Mouse (Mus musculus) C2C12 (cell line): ENCODE data around the gene Hapln3. TPM values are rescaled to one million over a fixed set of nuclear protein-coding genes. Genes with fewer than 3 reads are reported as not detected.

ENCODE experiments used
- H3K27me3 ChIP-seq: one replicate; pipeline ENCODE4 v1.6.1; 2011; ENCODE audit not compliant: control insufficient read depth, insufficient read depth, insufficient read length
- H3K36me3 ChIP-seq: one replicate; pipeline ENCODE4 v1.6.1; 2011; ENCODE audit not compliant: control insufficient read depth, insufficient read depth
- H3K4me3 ChIP-seq: one replicate; pipeline ENCODE4 v1.5.1; 2011; ENCODE audit warnings: mild to moderate bottlenecking, control low read depth; ENCODE audit not compliant: poor library complexity, insufficient read depth, severe bottlenecking
- H3K79me2 ChIP-seq: one replicate; pipeline ENCODE4 v1.6.1; 2011; ENCODE audit not compliant: control insufficient read depth, insufficient read depth
- H3K79me3 ChIP-seq: one replicate; pipeline ENCODE4 v1.6.1; 2011; ENCODE audit warnings: low read depth, control low read depth
- H3ac ChIP-seq: one replicate; pipeline ENCODE3; 2011; ENCODE audit warnings: low read depth; ENCODE audit not compliant: control insufficient read depth, insufficient read length
- CEBPB ChIP-seq: IDR thresholded peaks from one replicate; pipeline ENCODE4 v1.6.1; 2011; ENCODE audit warnings: low read depth, mild to moderate bottlenecking, control low read depth, moderate library complexity
- CTCF ChIP-seq: IDR thresholded peaks from one replicate; pipeline ENCODE4 v1.5.1; 2011; ENCODE audit not compliant: control insufficient read depth, insufficient read depth, insufficient read length
- FOSL1 ChIP-seq: IDR thresholded peaks from one replicate; pipeline ENCODE4 v1.8.0; 2011; ENCODE audit warnings: mild to moderate bottlenecking, low read length; ENCODE audit not compliant: poor library complexity, insufficient read depth, severe bottlenecking
- MAX ChIP-seq: IDR thresholded peaks from one replicate; pipeline ENCODE4 v1.6.1; 2011; ENCODE audit warnings: mild to moderate bottlenecking, control low read depth
- MYOD1 ChIP-seq: IDR thresholded peaks from one replicate; pipeline ENCODE4 v1.6.1; 2011; ENCODE audit warnings: low read depth; ENCODE audit not compliant: control insufficient read depth, insufficient read length
- MYOG ChIP-seq: IDR thresholded peaks from one replicate; pipeline ENCODE4 v1.6.1; 2011; ENCODE audit not compliant: control insufficient read depth, insufficient read length; ENCODE audit errors: extremely low read depth
- USF1 ChIP-seq: IDR thresholded peaks from one replicate; pipeline ENCODE4 v1.6.1; 2011; ENCODE audit warnings: low read depth, mild to moderate bottlenecking, control low read depth, moderate library complexity
- polyA plus RNA-seq: library from polyadenylated mRNA; unstranded; fragments of >200 nt; fragmentation: generic; extraction: Trizol; gene quantifications from one replicate; pipeline ENCODE4 v1.2.1, GENCODE M21; 2012; ENCODE audit warnings: missing spikeins

Gene Hapln3
- polyA plus RNA-seq, 1 experiment = 0.18 TPM

DNA sequence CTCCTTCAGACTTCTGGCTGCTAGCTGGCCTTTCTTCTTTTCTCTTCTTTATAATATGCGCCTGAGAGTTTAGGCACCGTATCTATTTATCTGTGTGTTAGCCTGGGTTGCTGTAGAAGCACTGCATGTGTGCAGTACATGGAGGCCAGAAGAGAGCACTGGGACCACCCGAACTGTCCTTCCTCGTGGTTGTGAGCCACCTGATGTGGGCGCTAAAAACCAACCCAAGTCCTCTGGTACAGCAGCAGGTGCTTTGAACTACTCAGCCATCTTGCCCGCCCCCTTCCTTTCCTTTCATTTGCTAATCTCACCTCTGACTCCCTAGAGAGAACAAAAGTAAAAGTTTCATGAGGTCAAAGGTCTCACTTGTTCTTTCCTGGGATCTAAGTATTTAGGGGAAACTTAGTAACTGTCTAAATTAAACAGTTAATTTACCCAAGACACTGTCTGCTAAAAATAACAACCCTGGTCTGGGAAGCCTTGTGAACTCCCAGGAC is 8.6 kb upstream of the Hapln3 start:
- Histone ChIP-seq H3K79me3 (no peaks in the 10 kb centered on the region), H3K36me3 (peaks cover 48% of the 10 kb centered on the region), H3K27me3 (no peaks in the 10 kb centered on the region), H3K4me3 (no peak overlapping the region), H3ac (no peak overlapping the region), H3K79me2 (no peaks in the 10 kb centered on the region)
- TF ChIP-seq CEBPB (no peak), MYOG (no peak), CTCF (no peak), FOSL1 (no peak), MYOD1 (no peak), MAX (no peak)

DNA sequence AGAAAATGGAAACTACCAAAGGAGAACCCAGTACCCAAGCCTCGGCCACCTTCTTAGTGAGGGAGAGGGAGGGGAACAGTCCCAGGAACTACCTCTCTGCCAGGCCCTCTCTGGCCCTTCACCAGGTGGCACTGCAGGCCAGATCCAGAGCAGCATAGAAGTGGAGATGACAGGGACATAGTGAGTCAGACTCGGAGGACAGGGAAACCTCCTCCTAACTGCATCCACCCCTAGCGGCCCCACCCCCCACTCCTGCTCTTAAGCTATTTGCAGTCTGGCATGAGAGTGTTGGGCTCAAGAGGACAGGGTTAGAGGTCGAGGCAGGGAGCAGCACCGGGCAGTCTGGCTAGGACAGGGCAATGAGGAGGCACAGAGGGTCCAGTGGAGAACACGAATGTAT is 2.6 kb upstream of the Hapln3 start:
- no peaks in the 10 kb centered on the region for H3K79me3 ChIP-seq
- no peak overlapping the region for H3ac ChIP-seq
- no peaks in the 10 kb centered on the region for H3K27me3 ChIP-seq
- TF ChIP-seq CEBPB (no peak), MYOD1 (no peak), CTCF (no peak), MYOG (no peak), MAX (no peak), FOSL1 (no peak), USF1 (no peak)
- H3K36me3 ChIP-seq = peaks cover 24% of the 10 kb centered on the region
- no peak overlapping the region for H3K4me3 ChIP-seq
- no peaks in the 10 kb centered on the region for H3K79me2 ChIP-seq

GRCm38 (mm10) chr7:79130385-79130784 is 433 bp downstream of the Hapln3 start:
- Histone ChIP-seq H3K36me3 (peaks cover 4% of the 10 kb centered on the region), H3K79me3 (no peaks in the 10 kb centered on the region), H3K27me3 (no peaks in the 10 kb centered on the region), H3K4me3 (no peak overlapping the region), H3ac (no peak overlapping the region), H3K79me2 (no peaks in the 10 kb centered on the region)
- TF ChIP-seq MYOG (no peak), USF1 (no peak), MYOD1 (no peak), CEBPB (no peak), FOSL1 (no peak), CTCF (no peak), MAX (no peak)

DNA sequence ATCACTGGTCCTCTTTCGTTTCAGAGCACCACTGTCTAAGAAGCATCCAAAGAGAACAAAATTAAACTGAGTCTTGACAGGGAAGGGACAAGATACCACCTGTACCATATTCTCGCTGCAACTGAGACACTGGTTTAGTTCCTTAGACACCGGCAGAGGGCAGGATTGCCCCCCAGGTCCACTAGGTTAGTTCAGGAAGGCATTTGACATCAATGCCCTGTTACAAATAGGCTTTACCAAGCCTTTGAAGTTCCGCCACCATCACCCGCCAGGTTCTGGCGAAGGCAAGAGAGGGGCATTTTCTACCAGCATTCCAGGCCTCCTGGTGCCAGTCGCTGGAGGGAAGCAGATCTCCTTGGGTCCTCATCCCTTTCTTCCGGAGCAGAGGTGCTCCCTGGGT is 935 bp downstream of the Hapln3 start:
- Histone ChIP-seq H3K27me3 (no peaks in the 10 kb centered on the region), H3K79me3 (no peaks in the 10 kb centered on the region), H3K4me3 (no peak overlapping the region), H3K36me3 (no peaks in the 10 kb centered on the region), H3K79me2 (no peaks in the 10 kb centered on the region), H3ac (no peak overlapping the region)
- TF ChIP-seq MYOD1 (no peak), MAX (no peak), USF1 (no peak), FOSL1 (no peak), CEBPB (no peak), CTCF (no peak), MYOG (no peak)

GRCm38 (mm10) chr7:79123465-79123864 is 7.4 kb downstream of the Hapln3 start:
- Histone ChIP-seq H3K4me3 (no peak overlapping the region), H3K27me3 (peaks cover 4% of the 10 kb centered on the region), H3ac (no peak overlapping the region), H3K79me2 (no peaks in the 10 kb centered on the region), H3K79me3 (no peaks in the 10 kb centered on the region), H3K36me3 (no peaks in the 10 kb centered on the region)
- no peak for TF ChIP-seq MYOG
- no peak for TF ChIP-seq USF1

DNA sequence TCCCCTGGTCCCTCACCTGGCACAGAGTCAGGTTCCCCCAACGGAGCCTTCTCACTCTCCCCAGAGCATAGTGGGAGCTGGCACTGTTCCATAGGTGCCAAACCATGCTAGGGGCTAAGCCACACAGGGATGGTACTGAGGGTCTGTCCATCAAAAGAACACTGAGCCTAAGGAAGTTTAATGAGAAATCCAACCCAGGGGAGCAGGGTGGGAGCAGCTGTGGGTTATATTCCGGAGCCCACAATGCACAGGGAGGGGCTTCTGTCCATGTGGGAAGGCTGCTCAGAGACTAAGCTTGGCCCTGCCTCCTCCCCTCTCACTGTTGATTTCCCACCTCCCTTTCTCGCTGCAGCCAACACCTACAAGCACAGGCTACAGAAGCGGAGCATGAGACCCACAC is 17.0 kb downstream of the Hapln3 start:
- no peaks in the 10 kb centered on the region for H3K79me3 ChIP-seq
- TF ChIP-seq CTCF = no peak
- no peak for TF ChIP-seq MYOG
- no peak for TF ChIP-seq CEBPB
- TF ChIP-seq USF1 = no peak
- TF ChIP-seq MAX = no peak
- no peak for TF ChIP-seq FOSL1
- no peak for TF ChIP-seq MYOD1
- no peaks in the 10 kb centered on the region for H3K36me3 ChIP-seq
- peaks cover 57% of the 10 kb centered on the region for H3K27me3 ChIP-seq
- no peaks in the 10 kb centered on the region for H3K79me2 ChIP-seq
- no peak overlapping the region for H3K4me3 ChIP-seq
- no peak overlapping the region for H3ac ChIP-seq
